Mouse (Mus musculus) lung, embryonic 14.5 days (tissue): ENCODE results near the gene Srsf10. TPM values are rescaled to one million over a fixed set of nuclear protein-coding genes. Genes with fewer than 3 reads are reported as not detected.

Experiments
- ATAC-seq: fragments of 200-750 bp; cut with Nextera tagmentation; 2 replicates; pipeline ENCODE4 v1.8.0; 2017; ENCODE audit warnings: mild to moderate bottlenecking, moderate TSS enrichment, moderate library complexity; ENCODE audit not compliant: insufficient read depth
- DNase-seq: peaks from one replicate; pipeline ENCODE4 v3.0.0-alpha.2; 2015
- H3K27ac ChIP-seq: fragments of 300-500 bp; sonication (generic); 2 replicates; pipeline ENCODE4 v1.5.1; 2014; ENCODE audit warnings: low read depth, mild to moderate bottlenecking, moderate library complexity
- H3K27me3 ChIP-seq: fragments of 300-500 bp; sonication (generic); 2 replicates; pipeline ENCODE4 v1.6.1; 2014; ENCODE audit warnings: low read length, control low read depth; ENCODE audit not compliant: insufficient read depth
- H3K36me3 ChIP-seq: fragments of 300-500 bp; sonication (generic); 2 replicates; pipeline ENCODE4 v1.6.1; 2014; ENCODE audit warnings: control low read depth; ENCODE audit not compliant: insufficient read depth
- H3K4me1 ChIP-seq: fragments of 300-500 bp; sonication (generic); 2 replicates; pipeline ENCODE4 v1.6.1; 2014; ENCODE audit warnings: antibody characterized with exemption, control low read depth; ENCODE audit not compliant: insufficient read depth
- H3K4me2 ChIP-seq: fragments of 300-500 bp; sonication (generic); 2 replicates; pipeline ENCODE4 v1.6.1; 2014; ENCODE audit warnings: mild to moderate bottlenecking
- H3K4me3 ChIP-seq: fragments of 300-500 bp; sonication (generic); 2 replicates; pipeline ENCODE4 v1.5.1; 2014; ENCODE audit warnings: low read depth, low read length
- H3K9ac ChIP-seq: fragments of 300-500 bp; sonication (generic); 2 replicates; pipeline ENCODE4 v1.6.1; 2014
- H3K9me3 ChIP-seq: fragments of 300-500 bp; sonication (generic); 2 replicates; pipeline ENCODE4 v1.6.1; 2016; ENCODE audit warnings: low read depth, low read length, control low read depth
- CTCF ChIP-seq: IDR thresholded peaks from 2 replicates; pipeline ENCODE4 v1.5.1; 2016; ENCODE audit warnings: antibody characterized with exemption, low read depth
- WGBS: fragments of 180-500 bp; shearing (Covaris S2); extraction: QIAGEN DNeasy Blood & Tissue Kit; methylation state at CpG from one replicate; pipeline ENCODE4 v1.1.7; 2014; 5-methylcytosine and 5-hydroxymethylcytosine counted together
- polyA plus RNA-seq: library from polyadenylated mRNA; unstranded; fragments of >200 nt; fragmentation: Nextera tagmentation; extraction: Ambion mirVana; gene quantifications from 2 replicates; pipeline ENCODE4 v1.2.1, GENCODE M21; 2014

Gene Srsf10
- polyA plus RNA-seq, 1 experiment from 2014 or later, result 322 TPM

DNA sequence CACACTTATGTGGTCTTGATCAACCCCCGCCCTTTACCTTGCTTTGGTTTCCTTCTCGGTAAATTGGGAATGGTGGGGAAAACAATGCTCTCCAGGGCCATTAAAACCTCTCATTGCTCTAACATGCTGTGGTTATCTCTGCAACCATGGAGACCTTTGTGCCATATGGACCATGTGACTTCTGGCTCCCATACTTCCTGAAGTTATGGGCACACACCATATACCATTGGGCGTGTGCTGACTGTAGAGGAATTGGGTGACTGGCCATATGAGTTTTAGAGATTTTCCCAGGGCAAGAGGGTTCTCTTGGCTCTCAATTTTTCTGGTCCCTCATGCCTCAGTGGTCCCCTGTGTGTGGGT lies 63.7 kb downstream of the Srsf10 start:
- H3K4me2 ChIP-seq, result no peak overlapping the region
- no peaks in the 10 kb centered on the region for H3K27me3 ChIP-seq
- no peak overlapping the region for H3K4me3 ChIP-seq
- ATAC-seq, result no peak
- TF ChIP-seq CTCF, result no peak
- no peak overlapping the region for H3K27ac ChIP-seq
- no peaks in the 10 kb centered on the region for H3K4me1 ChIP-seq
- H3K36me3 ChIP-seq, result no peaks in the 10 kb centered on the region
- 90% methylated on average over 3 of the region's 3 CpGs for WGBS
- DNase-seq, result no peak
- no peak overlapping the region for H3K9ac ChIP-seq
- H3K9me3 ChIP-seq, result no peaks in the 10 kb centered on the region

Other genes with a start within 250 kb of the Srsf10 start
- gene Ifnlr1, start 169.5 kb upstream of the Srsf10 start, polyA plus RNA-seq, result 1.6 and 1.7 TPM in 2 replicates
- gene Il22ra1, start 127.6 kb upstream of the Srsf10 start, polyA plus RNA-seq, result 0.12 TPM in 1 of 2 replicates, not detected in the other
- not detected in 2 replicates for gene Myom3, start 96.0 kb upstream of the Srsf10 start, polyA plus RNA-seq
- gene Pnrc2, start 18.1 kb downstream of the Srsf10 start, polyA plus RNA-seq, result 191 and 206 TPM in 2 replicates
- gene Cnr2, start 39.6 kb downstream of the Srsf10 start, polyA plus RNA-seq, result 0.71 and 0.73 TPM in 2 replicates
- 65.1 and 72.7 TPM in 2 replicates for gene Fuca1, start 65.0 kb downstream of the Srsf10 start, polyA plus RNA-seq
- 71.7 and 78.1 TPM in 2 replicates for gene Hmgcl, start 90.7 kb downstream of the Srsf10 start, polyA plus RNA-seq
- 27.0 and 30.3 TPM in 2 replicates for gene Gale, start 108.0 kb downstream of the Srsf10 start, polyA plus RNA-seq
- 117 and 132 TPM in 2 replicates for gene Lypla2, start 116.9 kb downstream of the Srsf10 start, polyA plus RNA-seq
- 54.6 and 61.5 TPM in 2 replicates for gene Pithd1, start 131.5 kb downstream of the Srsf10 start, polyA plus RNA-seq
- gene Eloa, start 166.0 kb downstream of the Srsf10 start, polyA plus RNA-seq, result 41.8 and 42.5 TPM in 2 replicates
- gene Rpl11, start 197.7 kb downstream of the Srsf10 start, polyA plus RNA-seq, result 548 and 564 TPM in 2 replicates